Mouse (Mus musculus) spleen, adult 2 months (tissue): ENCODE results near the gene Foxa2.

Experiments
- CTCF ChIP-seq: fragments of 200-500 bp; IDR thresholded peaks from 2 replicates; pipeline ENCODE4 v1.5.1; 2011; ENCODE audit warnings: mild to moderate bottlenecking, inconsistent platforms; ENCODE audit not compliant: insufficient read depth, insufficient read length, insufficient replicate concordance; ENCODE audit errors: extremely low read depth
- POLR2A ChIP-seq: fragments of 200-500 bp; IDR thresholded peaks from 2 replicates; pipeline ENCODE4 v1.6.1; 2011; ENCODE audit warnings: low read depth, low read length, inconsistent platforms

GRCm38 (mm10) chr2:147996781-147997180 is 50.0 kb downstream of the Foxa2 start:
- no peak for TF ChIP-seq CTCF
- TF ChIP-seq POLR2A: no peak
